Mouse (Mus musculus) lung, embryonic 14.5 days (tissue): ENCODE data around the gene Atp5g2. TPM values are rescaled to one million over a fixed set of nuclear protein-coding genes. Genes with fewer than 3 reads are reported as not detected.
A peak's percentile ranks its signal among the peaks of the same experiment; 100 is the strongest.

ENCODE experiments used
- ATAC-seq: fragments of 200-750 bp; cut with Nextera tagmentation; 2 replicates; pipeline ENCODE4 v1.8.0; 2017; ENCODE audit warnings: mild to moderate bottlenecking, moderate TSS enrichment, moderate library complexity; ENCODE audit not compliant: insufficient read depth
- DNase-seq: peaks from one replicate; pipeline ENCODE4 v3.0.0-alpha.2; 2015
- H3K27ac ChIP-seq: fragments of 300-500 bp; sonication (generic); 2 replicates; pipeline ENCODE4 v1.5.1; 2014; ENCODE audit warnings: low read depth, mild to moderate bottlenecking, moderate library complexity
- H3K27me3 ChIP-seq: fragments of 300-500 bp; sonication (generic); 2 replicates; pipeline ENCODE4 v1.6.1; 2014; ENCODE audit warnings: low read length, control low read depth; ENCODE audit not compliant: insufficient read depth
- H3K36me3 ChIP-seq: fragments of 300-500 bp; sonication (generic); 2 replicates; pipeline ENCODE4 v1.6.1; 2014; ENCODE audit warnings: control low read depth; ENCODE audit not compliant: insufficient read depth
- H3K4me1 ChIP-seq: fragments of 300-500 bp; sonication (generic); 2 replicates; pipeline ENCODE4 v1.6.1; 2014; ENCODE audit warnings: antibody characterized with exemption, control low read depth; ENCODE audit not compliant: insufficient read depth
- H3K4me2 ChIP-seq: fragments of 300-500 bp; sonication (generic); 2 replicates; pipeline ENCODE4 v1.6.1; 2014; ENCODE audit warnings: mild to moderate bottlenecking
- H3K4me3 ChIP-seq: fragments of 300-500 bp; sonication (generic); 2 replicates; pipeline ENCODE4 v1.5.1; 2014; ENCODE audit warnings: low read depth, low read length
- H3K9ac ChIP-seq: fragments of 300-500 bp; sonication (generic); 2 replicates; pipeline ENCODE4 v1.6.1; 2014
- H3K9me3 ChIP-seq: fragments of 300-500 bp; sonication (generic); 2 replicates; pipeline ENCODE4 v1.6.1; 2016; ENCODE audit warnings: low read depth, low read length, control low read depth
- CTCF ChIP-seq: IDR thresholded peaks from 2 replicates; pipeline ENCODE4 v1.5.1; 2016; ENCODE audit warnings: antibody characterized with exemption, low read depth
- WGBS: fragments of 180-500 bp; shearing (Covaris S2); extraction: QIAGEN DNeasy Blood & Tissue Kit; methylation state at CpG from one replicate; pipeline ENCODE4 v1.1.7; 2014; 5-methylcytosine and 5-hydroxymethylcytosine counted together
- microRNA counts: library from miRNA; unstranded; fragments of <30 nt; microRNA quantifications from one replicate; lab custom pipeline; 2016
- microRNA-seq: library from miRNA; unstranded; fragments of <30 nt; microRNA quantifications from one replicate; pipeline ENCODE4, GENCODE M21; 2016; ENCODE audit warnings: borderline number of aligned reads
- polyA plus RNA-seq: library from polyadenylated mRNA; unstranded; fragments of >200 nt; fragmentation: Nextera tagmentation; extraction: Ambion mirVana; gene quantifications from 2 replicates; pipeline ENCODE4 v1.2.1, GENCODE M21; 2014

The Atp5g2 gene
- polyA plus RNA-seq, 1 experiment from 2014 or later: 94.8 TPM

DNA sequence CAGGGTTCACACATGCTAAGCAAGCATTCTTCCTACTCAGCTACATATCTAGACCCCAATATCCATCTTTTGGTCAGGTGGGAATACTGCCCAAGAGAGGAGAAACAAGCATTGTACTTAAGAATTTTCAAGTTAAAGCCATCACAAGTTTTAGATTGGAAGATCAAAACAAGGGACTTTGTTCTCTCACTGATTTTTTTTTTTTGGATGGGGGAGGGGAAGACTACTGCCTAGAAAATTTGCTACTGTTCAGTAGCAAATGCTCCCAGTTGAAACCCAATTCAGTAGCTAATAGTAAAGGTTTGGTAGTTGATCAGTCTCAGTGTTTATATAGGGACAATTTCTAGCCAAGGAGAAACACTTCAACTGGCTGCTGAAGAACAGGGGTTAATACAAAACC, 49.6 kb downstream of the Atp5g2 start:
- no peak overlapping the region for H3K9ac ChIP-seq
- TF ChIP-seq CTCF: no peak

DNA sequence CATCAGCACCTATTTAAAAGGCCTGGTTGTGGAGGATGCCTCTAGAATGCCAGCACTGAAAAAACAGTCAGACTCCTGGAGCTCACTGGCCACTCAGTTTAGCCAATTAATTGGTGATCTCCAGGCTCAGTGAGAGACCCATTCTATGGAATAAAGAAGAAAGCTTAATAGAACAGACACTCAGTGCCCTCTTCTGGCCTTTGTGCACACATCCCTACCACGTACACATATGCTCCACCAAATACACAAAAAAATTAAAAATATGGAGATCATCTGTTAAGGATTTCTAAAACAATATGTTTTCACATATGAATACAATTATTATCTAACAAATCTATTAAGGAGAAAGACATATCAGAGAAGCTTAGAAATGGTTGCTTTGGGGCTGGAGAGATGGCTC, 51.4 kb downstream of the Atp5g2 start:
- H3K4me1 ChIP-seq: peaks cover 13% of the 10 kb centered on the region

More for the DNA sequence above, 49.6 kb downstream of the Atp5g2 start:
- Histone ChIP-seq H3K4me1 (peaks cover 13% of the 10 kb centered on the region), H3K4me2 (peak overlapping the region; percentile 61), H3K36me3 (0 out of 2 replicates have a peak, but pooled peaks cover 5% of the 10 kb centered on the region), H3K4me3 (no peak overlapping the region), H3K27ac (no peak overlapping the region), H3K9me3 (no peaks in the 10 kb centered on the region), H3K27me3 (no peaks in the 10 kb centered on the region)
- DNase-seq (no peak), ATAC-seq (no peak)

DNA sequence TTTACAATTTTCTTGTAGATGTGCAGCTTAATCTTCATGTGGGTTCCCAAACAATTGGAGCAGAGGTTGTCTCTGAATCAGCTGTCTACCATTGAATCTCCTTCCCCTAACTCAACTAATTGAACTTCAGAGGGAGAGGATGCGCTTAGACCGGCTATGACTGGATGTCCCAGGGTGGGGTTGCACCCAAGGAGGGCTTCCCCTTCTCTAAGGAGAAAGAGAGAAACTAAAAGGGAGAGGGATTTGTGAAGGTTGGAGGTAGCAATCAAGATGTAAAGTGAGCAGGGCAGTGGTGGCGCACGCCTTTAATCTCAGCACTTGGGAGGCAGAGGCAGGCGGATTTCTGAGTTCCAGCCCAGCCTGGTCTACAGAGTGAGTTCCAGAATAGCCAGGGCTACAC, 52.7 kb downstream of the Atp5g2 start:
- Histone ChIP-seq H3K27ac (no peak overlapping the region), H3K4me1 (peaks cover 13% of the 10 kb centered on the region), H3K4me3 (no peak overlapping the region), H3K9me3 (no peaks in the 10 kb centered on the region), H3K4me2 (no peak overlapping the region), H3K36me3 (0 out of 2 replicates have a peak, but pooled peaks cover 5% of the 10 kb centered on the region), H3K27me3 (no peaks in the 10 kb centered on the region), H3K9ac (no peak overlapping the region)
- ATAC-seq (no peak), DNase-seq (no peak)
- no peak for TF ChIP-seq CTCF
- WGBS: 95% methylated on average over 5 of the region's 5 CpGs

More for the DNA sequence above, 51.4 kb downstream of the Atp5g2 start:
- Histone ChIP-seq H3K9me3 (no peaks in the 10 kb centered on the region), H3K4me2 (no peak overlapping the region), H3K9ac (no peak overlapping the region), H3K36me3 (0 out of 2 replicates have a peak, but pooled peaks cover 5% of the 10 kb centered on the region), H3K27ac (no peak overlapping the region), H3K4me3 (no peak overlapping the region), H3K27me3 (no peaks in the 10 kb centered on the region)
- 0 out of 2 replicates have a peak, but pooled peaks have one; percentile 2 for TF ChIP-seq CTCF
- DNase-seq: no peak
- WGBS: 69% methylated on average over 1 of the region's 1 CpGs
- ATAC-seq: no peak

DNA sequence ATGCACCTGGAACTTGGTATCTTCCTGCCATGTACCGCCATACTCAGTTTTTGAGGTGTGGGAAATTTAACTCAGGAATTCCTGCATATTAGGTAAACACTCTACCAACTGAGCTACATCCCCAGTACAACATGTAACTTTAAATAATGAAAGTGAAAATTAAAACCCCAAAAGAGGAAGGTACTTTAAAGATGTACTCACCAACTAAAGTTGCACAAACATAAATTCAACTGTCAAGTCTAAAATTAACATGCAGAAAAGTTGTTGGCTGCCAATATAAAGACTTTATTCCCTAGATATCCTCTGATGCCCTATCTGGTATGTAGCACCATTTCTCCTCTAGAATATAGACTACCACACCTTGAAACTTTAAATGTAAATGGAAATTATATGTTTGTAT, 54.5 kb downstream of the Atp5g2 start:
- Histone ChIP-seq H3K4me1 (peaks cover 2% of the 10 kb centered on the region; the same call in 1 of the 2 replicates), H3K27me3 (no peaks in the 10 kb centered on the region), H3K4me2 (no peak overlapping the region), H3K27ac (no peak overlapping the region), H3K9me3 (no peaks in the 10 kb centered on the region), H3K4me3 (no peak overlapping the region), H3K36me3 (peaks cover 7% of the 10 kb centered on the region; the same call in 1 of the 2 replicates), H3K9ac (no peak overlapping the region)
- WGBS: 87% methylated on average over 1 of the region's 1 CpGs
- ATAC-seq (no peak), DNase-seq (no peak)
- no peak for TF ChIP-seq CTCF

DNA sequence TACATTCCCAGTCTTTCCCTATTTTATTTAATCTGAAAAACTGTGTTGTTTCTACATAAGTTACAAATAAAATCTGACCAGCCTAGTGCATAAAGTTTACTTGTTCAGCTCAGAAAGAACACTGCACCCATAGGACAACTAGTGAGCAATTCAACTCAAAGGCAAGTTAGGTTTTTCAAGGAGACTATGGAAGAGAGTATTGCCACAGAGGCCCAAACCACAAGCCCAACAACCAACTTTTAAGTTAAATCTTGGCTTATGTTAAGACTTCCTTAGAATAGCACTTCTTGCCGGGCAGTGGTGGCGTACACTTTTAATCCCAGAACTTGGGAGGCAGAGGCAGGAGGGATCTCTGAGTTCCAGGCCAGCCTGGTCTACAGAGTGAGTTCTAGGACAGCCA, 56.0 kb downstream of the Atp5g2 start:
- Histone ChIP-seq H3K27ac (no peak overlapping the region), H3K4me1 (no peaks in the 10 kb centered on the region), H3K4me3 (no peak overlapping the region), H3K9ac (no peak overlapping the region), H3K4me2 (no peak overlapping the region), H3K27me3 (no peaks in the 10 kb centered on the region), H3K9me3 (no peaks in the 10 kb centered on the region), H3K36me3 (peaks cover 7% of the 10 kb centered on the region; the same call in 1 of the 2 replicates)
- no peak for TF ChIP-seq CTCF
- WGBS: 91% methylated on average over 2 of the region's 2 CpGs
- ATAC-seq (no peak), DNase-seq (no peak)

DNA sequence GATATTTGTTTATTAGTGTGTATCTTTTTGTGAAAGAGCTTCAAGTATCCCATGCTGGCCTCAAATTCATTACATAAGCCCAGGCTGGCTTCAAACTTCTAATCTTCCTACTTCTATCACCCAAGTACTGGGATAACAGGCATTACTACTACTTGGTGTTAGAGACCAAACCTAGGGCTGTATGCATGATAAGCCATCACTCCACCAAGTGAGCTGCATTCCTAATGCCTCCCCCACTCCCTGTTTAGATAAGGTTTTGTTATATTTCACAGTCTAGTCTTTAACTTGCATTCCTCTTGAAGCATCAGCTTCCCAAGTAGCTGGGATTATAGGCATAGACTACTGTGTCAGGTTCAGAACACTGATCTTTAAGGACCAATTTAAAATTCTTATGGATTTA, 57.9 kb downstream of the Atp5g2 start:
- Histone ChIP-seq H3K4me1 (no peaks in the 10 kb centered on the region), H3K9ac (no peak overlapping the region), H3K36me3 (peaks cover 3% of the 10 kb centered on the region; the same call in 1 of the 2 replicates), H3K27ac (no peak overlapping the region), H3K27me3 (no peaks in the 10 kb centered on the region), H3K4me2 (no peak overlapping the region), H3K9me3 (no peaks in the 10 kb centered on the region), H3K4me3 (no peak overlapping the region)
- TF ChIP-seq CTCF: no peak
- ATAC-seq (no peak), DNase-seq (no peak)

DNA sequence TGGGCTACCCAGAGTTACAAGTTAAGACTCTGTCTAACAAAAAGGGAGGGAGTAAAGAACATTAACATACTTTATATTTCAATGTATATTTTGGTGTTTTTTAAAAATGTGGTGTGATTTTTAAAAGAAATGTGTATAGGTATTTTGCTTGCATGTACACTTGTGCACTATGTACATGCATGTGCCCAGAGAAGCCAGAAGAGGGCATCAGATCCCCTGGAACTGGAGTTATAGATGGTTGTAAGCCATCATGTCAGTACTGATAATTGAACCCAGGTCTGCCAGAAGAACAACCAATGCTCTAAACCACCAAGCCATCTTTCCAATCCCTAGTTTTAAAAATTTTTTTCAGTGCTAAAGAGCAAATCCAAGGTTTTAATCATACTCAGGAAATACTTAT, 59.2 kb downstream of the Atp5g2 start:
- no peak overlapping the region for H3K4me3 ChIP-seq
- peak; percentile 43 for TF ChIP-seq CTCF
- no peaks in the 10 kb centered on the region for H3K27me3 ChIP-seq
- H3K9me3 ChIP-seq: no peaks in the 10 kb centered on the region
- peak; percentile 17 for DNase-seq
- no peak overlapping the region for H3K9ac ChIP-seq
- ATAC-seq: no peak
- H3K27ac ChIP-seq: no peak overlapping the region
- H3K4me2 ChIP-seq: no peak overlapping the region
- no peaks in the 10 kb centered on the region for H3K4me1 ChIP-seq
- H3K36me3 ChIP-seq: peaks cover 3% of the 10 kb centered on the region; the same call in 1 of the 2 replicates

MicroRNAs encoded within 50 kb of the gene (microRNA counts, 519-probe panel; counts per million panel counts)
- microRNA mmu-miR-688 (lab: Ali Mortazavi, UCI): 1,668 counts per million, percentile 13 among the panel's probes with 10 or more counts

Small RNA genes lying within 50 kb of the gene (microRNA-seq; reads per million reads assigned to microRNA genes)
- gene Mir688: not detected

Other genes with a start within 250 kb of the Atp5g2 start
- gene Amhr2, start 227.0 kb downstream of the Atp5g2 start, polyA plus RNA-seq: 0.21 and 0.85 TPM in 2 replicates
- 70.9 and 73.8 TPM in 2 replicates for gene Prr13, start 213.3 kb downstream of the Atp5g2 start, polyA plus RNA-seq
- gene Pcbp2, start 201.8 kb downstream of the Atp5g2 start, polyA plus RNA-seq: 280 and 281 TPM in 2 replicates
- not detected in 2 replicates for gene Gm10337, start 168.6 kb downstream of the Atp5g2 start, polyA plus RNA-seq
- gene Map3k12, start 155.3 kb downstream of the Atp5g2 start, polyA plus RNA-seq: 13.2 and 13.9 TPM in 2 replicates
- 74.5 and 81.2 TPM in 2 replicates for gene Tarbp2, start 154.2 kb downstream of the Atp5g2 start, polyA plus RNA-seq
- 1.9 and 2.9 TPM in 2 replicates for gene Npff, start 147.4 kb downstream of the Atp5g2 start, polyA plus RNA-seq
- gene Gm28047, start 47.3 kb downstream of the Atp5g2 start, polyA plus RNA-seq: not detected in 2 replicates
- gene Atf7, start 46.9 kb downstream of the Atp5g2 start, polyA plus RNA-seq: 43.5 and 44.3 TPM in 2 replicates
- gene Calcoco1, start 49.8 kb upstream of the Atp5g2 start, polyA plus RNA-seq: 35.5 and 36.4 TPM in 2 replicates
- gene Hoxc13, start 248.8 kb upstream of the Atp5g2 start, polyA plus RNA-seq: not detected in 2 replicates